Mouse (Mus musculus): Measurements from ENCODE around the gene Prkca.

GRCm38 (mm10) chr11:108358911-108359310, 15.2 kb upstream of the Prkca start:
- TF ChIP-seq ZNF384 (IDR thresholded peaks at IDR 0.05; ENCODE audit: low read depth, low read length) (no peak), ZC3H11A (IDR thresholded peaks at IDR 0.05; ENCODE audit: borderline replicate concordance, low read depth, low read length) (no peak), HCFC1 (IDR thresholded peaks at IDR 0.05; ENCODE audit: borderline replicate concordance, insufficient read depth, low read length) (no peak), MAFK (IDR thresholded peaks at IDR 0.05; ENCODE audit: insufficient read depth, low read depth, low read length) (no peak), CHD2 (IDR thresholded peaks at IDR 0.05; ENCODE audit: low read depth, low read length) (no peak)
